Mouse (Mus musculus) ovary, adult 18-20 months (tissue): ENCODE data around the gene Gm8113.
A peak's percentile ranks its signal among the peaks of the same experiment; 100 is the strongest.
"Not testable (repeated sequence)": the region's sequence is repeated elsewhere in the genome, so short reads cannot be mapped to it uniquely, and the experiment has no call there.

Experiments
- DNase-seq: peaks from one replicate; pipeline ENCODE4 v3.0.0; 2022; ENCODE audit warnings: low spot score, mixed read lengths

Gm8113 gene

GRCm38 (mm10) chr14:43924688-43925403 lies at the start of gene Gm8113:
Gene Gm8113, plus strand, starts transcription at chr14:43925390.
- DNase-seq = peak; percentile 21

- DNase-seq = not testable (repeated sequence)
Measured at GRCm38 (mm10) chr14:43875417-43875816, 49.8 kb upstream of the Gm8113 start, which contains the start of gene Ear1. Gene Ear1, minus strand, starts transcription at chr14:43875517.

GRCm38 (mm10) chr14:43877789-43878188 lies 47.4 kb upstream of the Gm8113 start:
- not testable (repeated sequence) for DNase-seq

GRCm38 (mm10) chr14:43879966-43880545 lies 45.1 kb upstream of the Gm8113 start:
- not testable (repeated sequence) for DNase-seq

- DNase-seq = not testable (repeated sequence)
Measured at GRCm38 (mm10) chr14:43886235-43886634, 39.0 kb upstream of the Gm8113 start.

- DNase-seq = not testable (repeated sequence)
Measured at GRCm38 (mm10) chr14:43891288-43891687, 33.9 kb upstream of the Gm8113 start.

- DNase-seq = not testable (repeated sequence)
Measured at GRCm38 (mm10) chr14:43895357-43895756, 29.8 kb upstream of the Gm8113 start.

GRCm38 (mm10) chr14:43898577-43898976 lies 26.6 kb upstream of the Gm8113 start:
- not testable (repeated sequence) for DNase-seq

- not testable (repeated sequence) for DNase-seq
Measured at GRCm38 (mm10) chr14:43918214-43918613, 7.0 kb upstream of the Gm8113 start.

GRCm38 (mm10) chr14:43923459-43923858 lies 1.7 kb upstream of the Gm8113 start, which contains the start of gene Ear10:
Gene Ear10, minus strand, starts transcription at chr14:43923559.
- not testable (repeated sequence) for DNase-seq

- DNase-seq = not testable (repeated sequence)
Measured at GRCm38 (mm10) chr14:43925404-43925950, 287 bp downstream of the Gm8113 start.

GRCm38 (mm10) chr14:43932991-43933390 lies 7.8 kb downstream of the Gm8113 start:
- not testable (repeated sequence) for DNase-seq

GRCm38 (mm10) chr14:43933399-43933798 lies 8.2 kb downstream of the Gm8113 start:
- DNase-seq = not testable (repeated sequence)

GRCm38 (mm10) chr14:43953382-43953781 lies 28.2 kb downstream of the Gm8113 start:
- DNase-seq = not testable (repeated sequence)

GRCm38 (mm10) chr14:43955074-43955473 lies 29.9 kb downstream of the Gm8113 start:
- not testable (repeated sequence) for DNase-seq

GRCm38 (mm10) chr14:43956769-43957168 lies 31.6 kb downstream of the Gm8113 start, which contains the start of gene Ang5:
Gene Ang5, plus strand, starts transcription at chr14:43957069.
- DNase-seq = not testable (repeated sequence)
